In genomic region chr1:109369290-109369689, GRCm38 (mm10) we compare ENCODE assay signal across 36 mouse cellular contexts.
"Had no signal": no experiment of that assay in that cellular context is flagged by ENCODE, and none has a peak within 500 bp of the region (broad histone marks: within the 10 kb centered on the region; RNA-seq: fewer than 3 reads in every experiment).

No protein-coding gene starts in this region.

- H3K36me3 ChIP-seq: heart, embryonic 10.5 days; heart, embryonic 12.5 days; heart, embryonic 13.5 days; heart, embryonic 15.5 days; hindbrain, embryonic 10.5 days; hindbrain, embryonic 12.5 days; hindbrain, embryonic 13.5 days; hindbrain, embryonic 15.5 days; intestine, embryonic 15.5 days; kidney, embryonic 15.5 days had no signal

- ATAC-seq: hindbrain, embryonic 16.5 days; hindbrain, postnatal 0 days; inflammation-experienced regulatory T-cells, adult 6 months; intestine, embryonic 15.5 days; intestine, embryonic 16.5 days; intestine, postnatal 0 days had no signal

- H3K9me3 ChIP-seq: heart, embryonic 10.5 days; heart, embryonic 12.5 days; heart, embryonic 13.5 days; heart, embryonic 15.5 days; hindbrain, embryonic 10.5 days; hindbrain, embryonic 12.5 days; hindbrain, embryonic 13.5 days; hindbrain, embryonic 15.5 days; intestine, embryonic 15.5 days; kidney, embryonic 15.5 days had no signal

- H3K27me3 ChIP-seq: heart, embryonic 12.5 days; heart, embryonic 13.5 days; heart, embryonic 15.5 days; hindbrain, embryonic 12.5 days; hindbrain, embryonic 13.5 days; hindbrain, embryonic 15.5 days; intestine, embryonic 15.5 days; kidney, embryonic 15.5 days had no signal

- H3K27ac ChIP-seq: heart, embryonic 10.5 days; heart, embryonic 13.5 days; heart, embryonic 15.5 days; hindbrain, embryonic 10.5 days; hindbrain, embryonic 12.5 days; hindbrain, embryonic 13.5 days; hindbrain, embryonic 14.5 days; hindbrain, embryonic 15.5 days; hindbrain, postnatal 0 days; intestine, embryonic 15.5 days; kidney, embryonic 15.5 days; kidney, postnatal 0 days; layer of hippocampus, adult 2 months; left cerebral cortex, adult 2 months had no signal

- H3K9ac ChIP-seq: heart, embryonic 12.5 days; heart, embryonic 13.5 days; heart, embryonic 15.5 days; hindbrain, embryonic 12.5 days; hindbrain, embryonic 13.5 days; hindbrain, embryonic 14.5 days; hindbrain, embryonic 15.5 days; intestine, embryonic 15.5 days; kidney, embryonic 15.5 days had no signal

- DNase-seq: heart, postnatal 10 days; heart, postnatal 14 days; heart, postnatal 36 days; heart, postnatal 4 days; kidney, adult 11 months; kidney, adult 18-20 months; kidney, adult 2 months; kidney, adult 8-10 months; kidney, adult 9 months; kidney, postnatal 10 days; kidney, postnatal 14 days; kidney, postnatal 25 days; kidney, postnatal 36 days; kidney, postnatal 4 days; layer of hippocampus, adult 9-11 months; layer of hippocampus, postnatal 36 days had no signal

- H3K4me1 ChIP-seq: heart, embryonic 10.5 days; heart, embryonic 12.5 days; heart, embryonic 13.5 days; heart, embryonic 15.5 days; hindbrain, embryonic 10.5 days; hindbrain, embryonic 12.5 days; hindbrain, embryonic 13.5 days; hindbrain, embryonic 15.5 days; intestine, embryonic 15.5 days; kidney, embryonic 15.5 days had no signal

- H3K4me2 ChIP-seq: heart, embryonic 11.5 days; heart, embryonic 12.5 days; heart, embryonic 13.5 days; heart, embryonic 15.5 days; hindbrain, embryonic 12.5 days; hindbrain, embryonic 13.5 days; hindbrain, embryonic 14.5 days; hindbrain, embryonic 15.5 days; intestine, embryonic 15.5 days; kidney, embryonic 15.5 days had no signal

- H3K4me3 ChIP-seq: heart, embryonic 10.5 days; heart, embryonic 12.5 days; heart, embryonic 13.5 days; heart, embryonic 15.5 days; hindbrain, embryonic 10.5 days; hindbrain, embryonic 12.5 days; hindbrain, embryonic 13.5 days; hindbrain, embryonic 15.5 days; intestine, embryonic 15.5 days; kidney, embryonic 15.5 days; layer of hippocampus, adult 2 months; left cerebral cortex, adult 2 months had no signal
